Mouse (Mus musculus): Measurements from ENCODE around the gene Sgpp1. TPM values are rescaled to one million over a fixed set of nuclear protein-coding genes. Genes with fewer than 3 reads are reported as not detected.
"Not testable (repeated sequence)": the region's sequence is repeated elsewhere in the genome, so short reads cannot be mapped to it uniquely, and the experiment has no call there.

Gene Sgpp1
- total RNA-seq, 4 experiments from 2014 or later: 29.4 to 34.4 (median 32.9) TPM

- DNase-seq (ENCODE audit: low spot score in 2 of 2): no peak
Measured at GRCm38 (mm10) chr12:75733331-75734070, 2.0 kb downstream of the Sgpp1 start.

- no peak for DNase-seq (ENCODE audit: low spot score in 2 of 2)
Measured at GRCm38 (mm10) chr12:75731927-75732443, 3.5 kb downstream of the Sgpp1 start.

GRCm38 (mm10) chr12:75731508-75731907 is 4.0 kb downstream of the Sgpp1 start:
- DNase-seq (ENCODE audit: low spot score in 2 of 2): no peak

GRCm38 (mm10) chr12:75730458-75730857 is 5.1 kb downstream of the Sgpp1 start:
- DNase-seq (ENCODE audit: low spot score in 2 of 2): no peak

GRCm38 (mm10) chr12:75729876-75730275 is 5.7 kb downstream of the Sgpp1 start:
- no peak for DNase-seq (ENCODE audit: low spot score in 2 of 2)

- DNase-seq (ENCODE audit: low spot score in 2 of 2): no peak
Measured at GRCm38 (mm10) chr12:75727333-75728125, 8.0 kb downstream of the Sgpp1 start.

GRCm38 (mm10) chr12:75726349-75726861 is 9.1 kb downstream of the Sgpp1 start:
- no peak for DNase-seq (ENCODE audit: low spot score in 2 of 2)

GRCm38 (mm10) chr12:75724621-75725324 is 10.8 kb downstream of the Sgpp1 start:
- DNase-seq (ENCODE audit: low spot score in 2 of 2): no peak

GRCm38 (mm10) chr12:75723839-75724463 is 11.6 kb downstream of the Sgpp1 start:
- DNase-seq (ENCODE audit: low spot score in 2 of 2): no peak

GRCm38 (mm10) chr12:75721941-75722340 is 13.6 kb downstream of the Sgpp1 start:
- no peak for DNase-seq (ENCODE audit: low spot score in 2 of 2)

GRCm38 (mm10) chr12:75721006-75721405 is 14.5 kb downstream of the Sgpp1 start:
- DNase-seq (ENCODE audit: low spot score in 2 of 2): no peak

- DNase-seq (ENCODE audit: low spot score in 2 of 2): no peak
Measured at GRCm38 (mm10) chr12:75713596-75713995, 21.9 kb downstream of the Sgpp1 start.

- not testable (repeated sequence) for DNase-seq (ENCODE audit: low spot score in 2 of 2)
Measured at GRCm38 (mm10) chr12:75712905-75713304, 22.6 kb downstream of the Sgpp1 start.

GRCm38 (mm10) chr12:75710596-75711376 is 24.7 kb downstream of the Sgpp1 start:
- no peak for DNase-seq (ENCODE audit: low spot score in 2 of 2)

- DNase-seq (ENCODE audit: low spot score in 2 of 2): no peak
Measured at GRCm38 (mm10) chr12:75709506-75709905, 26.0 kb downstream of the Sgpp1 start.

GRCm38 (mm10) chr12:75706670-75707069 is 28.9 kb downstream of the Sgpp1 start:
- DNase-seq (ENCODE audit: low spot score in 2 of 2): no peak

GRCm38 (mm10) chr12:75702739-75703122 is 32.8 kb downstream of the Sgpp1 start:
- no peak for DNase-seq (ENCODE audit: low spot score in 2 of 2)

GRCm38 (mm10) chr12:75702084-75702738 is 33.3 kb downstream of the Sgpp1 start:
- no peak for DNase-seq (ENCODE audit: low spot score in 2 of 2)

GRCm38 (mm10) chr12:75701173-75702083 is 34.1 kb downstream of the Sgpp1 start:
- DNase-seq (ENCODE audit: low spot score in 2 of 2): no peak

All from layer of hippocampus, adult 8-10 months (tissue).